Mouse (Mus musculus): Measurements from ENCODE around the gene A630095N17Rik.

- TF ChIP-seq POLR2A (IDR thresholded peaks at IDR 0.05; ENCODE audit: borderline replicate concordance, insufficient read depth, low read length) (no peak), CTCF (IDR thresholded peaks at IDR 0.05; ENCODE audit: borderline replicate concordance, insufficient read depth, low read depth, low read length) (no peak)
Observed at GRCm38 (mm10) chr1:75230335-75230994, 1.4 kb downstream of the A630095N17Rik start.
